Mouse (Mus musculus) ES-Bruce4 (cell line): Measurements from ENCODE around the gene Coq8a. TPM values are rescaled to one million over a fixed set of nuclear protein-coding genes. Genes with fewer than 3 reads are reported as not detected.

Experiments
- H3K27ac ChIP-seq: 2 replicates; pipeline ENCODE4 v1.5.1; 2012; ENCODE audit warnings: low read length, inconsistent platforms; ENCODE audit not compliant: insufficient read depth
- H3K27me3 ChIP-seq: 2 replicates; pipeline ENCODE4 v1.6.1; 2012; ENCODE audit warnings: mild to moderate bottlenecking, low read length, inconsistent platforms; ENCODE audit not compliant: control insufficient read depth, poor library complexity, insufficient read depth, severe bottlenecking
- H3K36me3 ChIP-seq: 2 replicates; pipeline ENCODE4 v1.6.1; 2012; ENCODE audit warnings: inconsistent platforms, mild to moderate bottlenecking, low read length, moderate library complexity; ENCODE audit not compliant: control insufficient read depth, poor library complexity, insufficient read depth, severe bottlenecking
- H3K4me1 ChIP-seq: one replicate; pipeline ENCODE4 v1.8.1; 2011; ENCODE audit warnings: low read length; ENCODE audit not compliant: control insufficient read depth, insufficient read depth
- H3K4me3 ChIP-seq: 2 replicates; pipeline ENCODE4 v1.5.1; 2011; ENCODE audit warnings: low read depth, mild to moderate bottlenecking, low read length
- H3K9ac ChIP-seq: 2 replicates; pipeline ENCODE4 v1.6.1; 2012; ENCODE audit warnings: low read depth, mild to moderate bottlenecking, inconsistent platforms; ENCODE audit not compliant: poor library complexity, severe bottlenecking
- H3K9me3 ChIP-seq: replicated peaks from 2 replicates; pipeline ENCODE4 v1.6.1; 2012; ENCODE audit warnings: mild to moderate bottlenecking, low read length, inconsistent platforms; ENCODE audit not compliant: control insufficient read depth, poor library complexity, insufficient read depth, severe bottlenecking
- CTCF ChIP-seq: IDR thresholded peaks from one replicate; pipeline ENCODE4 v1.8.1; 2011; ENCODE audit warnings: low read depth, low read length
- EP300 ChIP-seq: IDR thresholded peaks from 2 replicates; pipeline ENCODE4 v1.6.1; 2011; ENCODE audit warnings: low read depth, low read length; ENCODE audit not compliant: insufficient read depth
- POLR2A ChIP-seq: IDR thresholded peaks from one replicate; pipeline ENCODE4 v1.8.1; 2011; ENCODE audit warnings: low read length; ENCODE audit not compliant: insufficient read depth
- polyA plus RNA-seq: library from polyadenylated mRNA; stranded (reverse); fragments of >200 nt; gene quantifications from 2 replicates; pipeline ENCODE4 v1.2.4, GENCODE M21; 2011; ENCODE audit warnings: low read depth; ENCODE audit not compliant: missing spikeins, insufficient read depth, insufficient read length

Coq8a gene
- polyA plus RNA-seq, 1 experiment, result 6.9 TPM

DNA sequence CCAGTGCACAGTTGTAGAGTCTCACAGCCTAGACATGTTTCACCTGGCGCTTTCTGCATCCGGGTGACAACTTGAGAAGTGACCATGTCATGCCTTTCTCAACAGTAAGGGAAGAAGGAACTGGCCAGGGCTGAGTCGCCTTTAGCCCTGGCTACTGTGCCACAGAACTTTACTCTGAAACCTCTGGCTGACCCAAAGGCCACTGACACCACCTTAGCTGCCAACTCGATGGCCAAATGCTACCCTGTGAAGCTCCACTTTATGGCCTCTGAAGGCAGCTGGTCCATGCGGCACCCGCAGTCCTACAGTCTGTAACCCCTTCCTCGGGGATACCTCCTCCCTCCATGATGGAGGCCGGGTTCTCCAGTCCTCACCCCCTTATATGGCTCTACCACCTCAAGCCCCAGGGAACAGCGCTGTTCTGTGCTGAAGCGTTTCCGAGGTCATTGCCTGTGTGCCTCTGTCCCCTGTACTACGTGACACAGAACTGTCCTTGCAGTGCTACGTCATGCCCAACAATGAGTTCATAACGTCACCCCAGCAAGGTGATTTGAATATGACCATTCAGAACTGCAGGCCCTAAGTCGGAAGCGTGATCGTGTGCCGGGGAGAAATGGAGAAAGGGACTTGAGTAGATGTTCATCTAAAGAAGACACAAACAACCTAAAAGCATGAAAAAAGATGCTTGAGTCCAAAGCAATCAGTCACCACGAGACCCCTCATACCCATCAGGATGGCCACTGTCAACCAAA, 21.6 kb upstream of the Coq8a start:
- no peak overlapping the region for H3K9ac ChIP-seq
- H3K27ac ChIP-seq, result no peak overlapping the region
- H3K4me3 ChIP-seq, result no peak overlapping the region
- H3K4me1 ChIP-seq, result peaks cover 2% of the 10 kb centered on the region
- H3K9me3 ChIP-seq, result no peaks in the 10 kb centered on the region
- TF ChIP-seq POLR2A, result no peak
- TF ChIP-seq CTCF, result no peak
- no peak for TF ChIP-seq EP300
- H3K36me3 ChIP-seq, result no peaks in the 10 kb centered on the region
- no peaks in the 10 kb centered on the region for H3K27me3 ChIP-seq

- TF ChIP-seq POLR2A (no peak), CTCF (no peak), EP300 (no peak)
- Histone ChIP-seq H3K27me3 (no peaks in the 10 kb centered on the region), H3K4me1 (no peaks in the 10 kb centered on the region), H3K9ac (no peak overlapping the region), H3K27ac (no peak overlapping the region), H3K4me3 (no peak overlapping the region), H3K9me3 (no peaks in the 10 kb centered on the region), H3K36me3 (no peaks in the 10 kb centered on the region)
Measured at GRCm38 (mm10) chr1:180216541-180217276, 17.3 kb upstream of the Coq8a start.

GRCm38 (mm10) chr1:180215044-180215443, 15.6 kb upstream of the Coq8a start:
- Histone ChIP-seq H3K9me3 (no peaks in the 10 kb centered on the region), H3K36me3 (no peaks in the 10 kb centered on the region), H3K27ac (no peak overlapping the region), H3K4me1 (peaks cover 5% of the 10 kb centered on the region), H3K4me3 (0 out of 2 replicates have a peak overlapping the region, but pooled peaks have one; percentile 12), H3K27me3 (no peaks in the 10 kb centered on the region), H3K9ac (no peak overlapping the region)
- TF ChIP-seq CTCF (peak; percentile 98), POLR2A (no peak), EP300 (0 out of 2 replicates have a peak, but pooled peaks have one; percentile 65)

GRCm38 (mm10) chr1:180212911-180213310, 13.5 kb upstream of the Coq8a start:
- Histone ChIP-seq H3K4me3 (no peak overlapping the region), H3K9ac (no peak overlapping the region), H3K27ac (no peak overlapping the region), H3K27me3 (no peaks in the 10 kb centered on the region), H3K36me3 (no peaks in the 10 kb centered on the region), H3K4me1 (peaks cover 7% of the 10 kb centered on the region), H3K9me3 (no peaks in the 10 kb centered on the region)
- TF ChIP-seq POLR2A (no peak), EP300 (no peak), CTCF (no peak)

DNA sequence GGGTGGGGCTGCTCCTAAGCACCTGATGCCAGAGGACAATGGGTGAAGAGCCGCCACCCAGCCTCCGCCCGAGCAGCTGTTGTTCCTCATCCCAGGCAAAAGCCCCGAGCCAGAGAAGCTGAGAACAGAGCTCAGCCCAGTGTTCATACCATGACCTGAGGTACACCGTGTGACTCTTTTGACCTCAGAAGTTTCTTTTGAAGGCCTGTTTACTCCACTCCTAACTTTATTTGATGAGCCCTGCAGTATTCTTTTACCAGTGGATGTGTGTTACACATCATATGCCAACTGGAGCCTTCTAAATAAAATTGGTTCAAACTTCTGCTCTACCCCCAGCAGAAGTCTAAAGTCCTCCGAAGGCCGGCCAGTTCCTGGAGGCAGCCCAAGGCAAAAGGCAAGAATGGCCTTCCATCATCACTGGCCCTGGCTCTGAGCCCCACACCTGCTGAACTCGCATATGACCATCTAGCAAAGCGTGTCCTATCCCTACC, 11.4 kb upstream of the Coq8a start:
- peaks cover 7% of the 10 kb centered on the region for H3K4me1 ChIP-seq
- H3K27me3 ChIP-seq, result no peaks in the 10 kb centered on the region
- TF ChIP-seq EP300 (peak; percentile 84), CTCF (no peak), POLR2A (no peak)
- no peaks in the 10 kb centered on the region for H3K36me3 ChIP-seq
- H3K4me3 ChIP-seq, result no peak overlapping the region
- no peak overlapping the region for H3K9ac ChIP-seq
- 0 out of 2 replicates have a peak overlapping the region, but pooled peaks have one; percentile 3 for H3K27ac ChIP-seq
- H3K9me3 ChIP-seq, result no peaks in the 10 kb centered on the region
